Mouse (Mus musculus): ENCODE measurements at regions not wholly inside any gene's neighbourhood (a gene's known extent, or its start where the extent isn't known, plus 50 kb on each side); places are given as distances from the start of the nearest gene placed in this dataset.

- WGBS, result 38% methylated on average over 2 of the region's 2 CpGs
- no peak overlapping the region for H3K4me3 ChIP-seq
- no peaks in the 10 kb centered on the region for H3K27me3 ChIP-seq (ENCODE audit: control insufficient read depth, insufficient read depth, low read length)
- DNase-seq, result no peak
- intact Hi-C loops (cut with DNase I), result loop anchor here (10.0 kb wide), 1 partner anchor 437 kb away; no protein-coding TSS in a partner anchor
- no peak overlapping the region for H3K9ac ChIP-seq (ENCODE audit: low read depth, low read length)
- H3K36me3 ChIP-seq (ENCODE audit: control insufficient read depth, insufficient read depth, low read length), result peaks cover 9% of the 10 kb centered on the region
- TF ChIP-seq POLR2A (IDR thresholded peaks at IDR 0.05; ENCODE audit: insufficient read depth, low read depth, low read length), result no peak
- no peak for TF ChIP-seq EP300 (IDR thresholded peaks at IDR 0.05; ENCODE audit: insufficient read depth, low read depth, low read length)
- TF ChIP-seq CTCF (IDR thresholded peaks at IDR 0.05), result no peak
- peak overlapping the region; percentile 77 for H3K27ac ChIP-seq
- no peaks in the 10 kb centered on the region for H3K79me2 ChIP-seq (replicated peaks; ENCODE audit: control insufficient read depth, insufficient read depth, low read length)
- peaks cover 14% of the 10 kb centered on the region for H3K4me1 ChIP-seq (ENCODE audit: control insufficient read depth, insufficient read depth, low read length)
Observed at GRCm38 (mm10) chr12:52397718-52398510, 105.9 kb upstream of the Arhgap5 start.

- H3K27me3 ChIP-seq (ENCODE audit: control insufficient read depth, insufficient read depth, low read length), result no peaks in the 10 kb centered on the region
- H3K27ac ChIP-seq, result peak overlapping the region; percentile 77
- no peak for TF ChIP-seq POLR2A (IDR thresholded peaks at IDR 0.05; ENCODE audit: insufficient read depth, low read depth, low read length)
- TF ChIP-seq EP300 (IDR thresholded peaks at IDR 0.05; ENCODE audit: insufficient read depth, low read depth, low read length), result no peak
- TF ChIP-seq CTCF (IDR thresholded peaks at IDR 0.05), result no peak
- DNase-seq, result no peak
- no peaks in the 10 kb centered on the region for H3K79me2 ChIP-seq (replicated peaks; ENCODE audit: control insufficient read depth, insufficient read depth, low read length)
- H3K4me3 ChIP-seq, result no peak overlapping the region
- 39% methylated on average over 6 of the region's 6 CpGs for WGBS
- no peak overlapping the region for H3K9ac ChIP-seq (ENCODE audit: low read depth, low read length)
- peaks cover 14% of the 10 kb centered on the region for H3K4me1 ChIP-seq (ENCODE audit: control insufficient read depth, insufficient read depth, low read length)
- intact Hi-C loops (cut with DNase I), result loop anchor here (10.0 kb wide), 1 partner anchor 436 kb away; no protein-coding TSS in a partner anchor
- H3K36me3 ChIP-seq (ENCODE audit: control insufficient read depth, insufficient read depth, low read length), result peaks cover 9% of the 10 kb centered on the region
Observed at GRCm38 (mm10) chr12:52398511-52398975, 105.2 kb upstream of the Arhgap5 start.

GRCm38 (mm10) chr12:52400099-52400498 is 103.7 kb upstream of the Arhgap5 start:
- Histone ChIP-seq H3K27ac (no peak overlapping the region), H3K4me1 (ENCODE audit: control insufficient read depth, insufficient read depth, low read length) (peaks cover 14% of the 10 kb centered on the region), H3K9ac (ENCODE audit: low read depth, low read length) (no peak overlapping the region), H3K4me3 (no peak overlapping the region), H3K79me2 (replicated peaks; ENCODE audit: control insufficient read depth, insufficient read depth, low read length) (no peaks in the 10 kb centered on the region), H3K27me3 (ENCODE audit: control insufficient read depth, insufficient read depth, low read length) (no peaks in the 10 kb centered on the region), H3K36me3 (ENCODE audit: control insufficient read depth, insufficient read depth, low read length) (peaks cover 9% of the 10 kb centered on the region)
- intact Hi-C loops (cut with DNase I), result no loop called here
- 88% methylated on average over 3 of the region's 3 CpGs for WGBS
- TF ChIP-seq EP300 (IDR thresholded peaks at IDR 0.05; ENCODE audit: insufficient read depth, low read depth, low read length), result no peak
- TF ChIP-seq CTCF (IDR thresholded peaks at IDR 0.05), result no peak
- no peak for TF ChIP-seq POLR2A (IDR thresholded peaks at IDR 0.05; ENCODE audit: insufficient read depth, low read depth, low read length)
- no peak for DNase-seq

- no peaks in the 10 kb centered on the region for H3K79me2 ChIP-seq (replicated peaks; ENCODE audit: control insufficient read depth, insufficient read depth, low read length)
- H3K4me1 ChIP-seq (ENCODE audit: control insufficient read depth, insufficient read depth, low read length), result peaks cover 4% of the 10 kb centered on the region
- H3K27me3 ChIP-seq (ENCODE audit: control insufficient read depth, insufficient read depth, low read length), result no peaks in the 10 kb centered on the region
- 96% methylated on average over 4 of the region's 4 CpGs for WGBS
- no peak for TF ChIP-seq CTCF (IDR thresholded peaks at IDR 0.05)
- no peak for TF ChIP-seq EP300 (IDR thresholded peaks at IDR 0.05; ENCODE audit: insufficient read depth, low read depth, low read length)
- TF ChIP-seq POLR2A (IDR thresholded peaks at IDR 0.05; ENCODE audit: insufficient read depth, low read depth, low read length), result no peak
- peaks cover 8% of the 10 kb centered on the region for H3K36me3 ChIP-seq (ENCODE audit: control insufficient read depth, insufficient read depth, low read length)
- H3K4me3 ChIP-seq, result no peak overlapping the region
- intact Hi-C loops (cut with DNase I), result no loop called here
- no peak overlapping the region for H3K27ac ChIP-seq
- no peak overlapping the region for H3K9ac ChIP-seq (ENCODE audit: low read depth, low read length)
- no peak for DNase-seq
Observed at GRCm38 (mm10) chr12:52402711-52403110, 101.1 kb upstream of the Arhgap5 start.

- no peak overlapping the region for H3K9ac ChIP-seq (ENCODE audit: low read depth, low read length)
- no peak overlapping the region for H3K27ac ChIP-seq
- H3K36me3 ChIP-seq (ENCODE audit: control insufficient read depth, insufficient read depth, low read length), result no peaks in the 10 kb centered on the region
- intact Hi-C loops (cut with DNase I), result no loop called here
- H3K79me2 ChIP-seq (replicated peaks; ENCODE audit: control insufficient read depth, insufficient read depth, low read length), result no peaks in the 10 kb centered on the region
- 78% methylated on average over 6 of the region's 6 CpGs for WGBS
- no peaks in the 10 kb centered on the region for H3K27me3 ChIP-seq (ENCODE audit: control insufficient read depth, insufficient read depth, low read length)
- H3K4me3 ChIP-seq, result no peak overlapping the region
- H3K4me1 ChIP-seq (ENCODE audit: control insufficient read depth, insufficient read depth, low read length), result no peaks in the 10 kb centered on the region
- TF ChIP-seq CTCF (IDR thresholded peaks at IDR 0.05) (no peak), POLR2A (IDR thresholded peaks at IDR 0.05; ENCODE audit: insufficient read depth, low read depth, low read length) (no peak), EP300 (IDR thresholded peaks at IDR 0.05; ENCODE audit: insufficient read depth, low read depth, low read length) (no peak)
- DNase-seq, result no peak
Observed at GRCm38 (mm10) chr12:52406386-52406785, 97.4 kb upstream of the Arhgap5 start.

GRCm38 (mm10) chr12:52408307-52408895 is 95.4 kb upstream of the Arhgap5 start:
- no peaks in the 10 kb centered on the region for H3K79me2 ChIP-seq (replicated peaks; ENCODE audit: control insufficient read depth, insufficient read depth, low read length)
- H3K4me1 ChIP-seq (ENCODE audit: control insufficient read depth, insufficient read depth, low read length), result no peaks in the 10 kb centered on the region
- H3K4me3 ChIP-seq, result no peak overlapping the region
- H3K36me3 ChIP-seq (ENCODE audit: control insufficient read depth, insufficient read depth, low read length), result no peaks in the 10 kb centered on the region
- no peaks in the 10 kb centered on the region for H3K27me3 ChIP-seq (ENCODE audit: control insufficient read depth, insufficient read depth, low read length)
- H3K9ac ChIP-seq (ENCODE audit: low read depth, low read length), result no peak overlapping the region
- no peak overlapping the region for H3K27ac ChIP-seq
- TF ChIP-seq POLR2A (IDR thresholded peaks at IDR 0.05; ENCODE audit: insufficient read depth, low read depth, low read length) (no peak), EP300 (IDR thresholded peaks at IDR 0.05; ENCODE audit: insufficient read depth, low read depth, low read length) (no peak), CTCF (IDR thresholded peaks at IDR 0.05) (peak; percentile 9; the same call in 1 of the 2 replicates)
- intact Hi-C loops (cut with DNase I), result no loop called here
- WGBS, result 93% methylated on average over 8 of the region's 8 CpGs
- DNase-seq, result no peak

Data from heart, adult 2 months (tissue).